Mouse (Mus musculus) thymus, adult 2 months (tissue): ENCODE data around the gene Nr2c2ap. TPM values are rescaled to one million over a fixed set of nuclear protein-coding genes. Genes with fewer than 3 reads are reported as not detected.

Experiments used
- DNase-seq: peaks from one replicate; pipeline ENCODE4 v3.0.0; 2021
- H3K27ac ChIP-seq: fragments of 200-500 bp; 2 replicates; pipeline ENCODE4 v1.5.1; 2012; ENCODE audit warnings: low read length, control low read depth; ENCODE audit not compliant: control insufficient read depth, insufficient read depth
- H3K27me3 ChIP-seq: fragments of 200-500 bp; 2 replicates; pipeline ENCODE4 v1.6.1; 2012; ENCODE audit warnings: mild to moderate bottlenecking, low read length, moderate library complexity, mixed read lengths; ENCODE audit not compliant: control insufficient read depth, insufficient read depth
- H3K36me3 ChIP-seq: fragments of 200-500 bp; 2 replicates; pipeline ENCODE4 v1.6.1; 2012; ENCODE audit warnings: mild to moderate bottlenecking, low read length, moderate library complexity; ENCODE audit not compliant: control insufficient read depth, insufficient read depth
- H3K4me1 ChIP-seq: fragments of 200-500 bp; replicated peaks from 2 replicates; pipeline ENCODE4 v1.6.1; 2012; ENCODE audit warnings: low read length; ENCODE audit not compliant: control insufficient read depth, insufficient read depth
- H3K4me3 ChIP-seq: fragments of 200-500 bp; 2 replicates; pipeline ENCODE4 v1.5.1; 2012; ENCODE audit warnings: mild to moderate bottlenecking, low read length, control low read depth, moderate library complexity; ENCODE audit not compliant: control insufficient read depth, insufficient read depth
- CTCF ChIP-seq: fragments of 200-500 bp; IDR thresholded peaks from 2 replicates; pipeline ENCODE4 v1.5.1; 2012; ENCODE audit warnings: mild to moderate bottlenecking, control low read depth, low read length, moderate library complexity, borderline replicate concordance; ENCODE audit not compliant: control insufficient read depth, poor library complexity, insufficient read depth; ENCODE audit errors: extremely low read depth
- POLR2A ChIP-seq: fragments of 200-500 bp; IDR thresholded peaks from 2 replicates; pipeline ENCODE4 v1.6.1; 2012; ENCODE audit warnings: mild to moderate bottlenecking, low read length, control low read depth, moderate library complexity; ENCODE audit not compliant: control insufficient read depth, poor library complexity, insufficient read depth; ENCODE audit errors: extremely low read depth
- whole genome bisulfite sequencing: fragments of 180-500 bp; shearing (Covaris S2); methylation state at CpG from one replicate; pipeline ENCODE4 v1.1.7; 2018; 5-methylcytosine and 5-hydroxymethylcytosine counted together
- polyA plus RNA-seq: library from polyadenylated mRNA; depleted of rRNA; stranded (reverse); fragments of >200 nt; gene quantifications from 2 replicates; pipeline ENCODE4 v1.2.3, GENCODE M21; 2012

Gene Nr2c2ap
- polyA plus RNA-seq, 1 experiment: 26.9 TPM

- WGBS: under 1% methylated on average over 27 of the region's 27 CpGs
- no peak within 1 kb of the TSS for H3K27ac ChIP-seq
- no peaks in the 10 kb centered on the region for H3K27me3 ChIP-seq
- H3K4me3 ChIP-seq: peak within 1 kb of the TSS; percentile 78
- no peaks in the 10 kb centered on the region for H3K36me3 ChIP-seq
- DNase-seq: peak; percentile 90
- peak; percentile 83 for TF ChIP-seq POLR2A
- 0 out of 2 replicates have a peak, but pooled peaks have one; percentile 22 for TF ChIP-seq CTCF
- H3K4me1 ChIP-seq: 0 out of 2 replicates have a peak, but pooled peaks cover 8% of the 10 kb centered on the region
Measured at GRCm38 (mm10) chr8:70172043-70172681, 41.0 kb downstream of the Nr2c2ap start, which contains the start of gene Tmem161a. Tmem161a (plus strand) TSS chr8:70172356.

- 87% methylated on average over 5 of the region's 5 CpGs for WGBS
- TF ChIP-seq CTCF (no peak), POLR2A (no peak)
- Histone ChIP-seq H3K4me1 (0 out of 2 replicates have a peak, but pooled peaks cover 8% of the 10 kb centered on the region), H3K27me3 (no peaks in the 10 kb centered on the region), H3K4me3 (no peak overlapping the region), H3K27ac (no peak overlapping the region), H3K36me3 (no peaks in the 10 kb centered on the region)
- no peak for DNase-seq
Measured at GRCm38 (mm10) chr8:70173320-70173719, 42.2 kb downstream of the Nr2c2ap start.

GRCm38 (mm10) chr8:70174079-70174478, 42.9 kb downstream of the Nr2c2ap start:
- 81% methylated on average over 7 of the region's 7 CpGs for WGBS
- Histone ChIP-seq H3K27ac (no peak overlapping the region), H3K4me1 (0 out of 2 replicates have a peak, but pooled peaks cover 8% of the 10 kb centered on the region)

GRCm38 (mm10) chr8:70178231-70178630, 47.1 kb downstream of the Nr2c2ap start:
- Histone ChIP-seq H3K4me3 (no peak overlapping the region), H3K4me1 (0 out of 2 replicates have a peak, but pooled peaks cover 8% of the 10 kb centered on the region), H3K36me3 (no peaks in the 10 kb centered on the region; the same call in 1 of the 2 replicates), H3K27ac (no peak overlapping the region), H3K27me3 (no peaks in the 10 kb centered on the region)
- WGBS: 97% methylated on average over 2 of the region's 2 CpGs
- no peak for TF ChIP-seq CTCF
- no peak for TF ChIP-seq POLR2A
- no peak for DNase-seq

More at GRCm38 (mm10) chr8:70174079-70174478, 42.9 kb downstream of the Nr2c2ap start:
- H3K27me3 ChIP-seq: no peaks in the 10 kb centered on the region
- H3K4me3 ChIP-seq: no peak overlapping the region
- TF ChIP-seq CTCF (no peak), POLR2A (no peak)
- H3K36me3 ChIP-seq: no peaks in the 10 kb centered on the region
- no peak for DNase-seq

GRCm38 (mm10) chr8:70179082-70179481, 47.9 kb downstream of the Nr2c2ap start:
- DNase-seq: no peak
- 95% methylated on average over 4 of the region's 4 CpGs for WGBS

GRCm38 (mm10) chr8:70181212-70181902, 50.2 kb downstream of the Nr2c2ap start:
- Histone ChIP-seq H3K36me3 (no peaks in the 10 kb centered on the region; the same call in 1 of the 2 replicates), H3K27me3 (no peaks in the 10 kb centered on the region), H3K27ac (no peak overlapping the region), H3K4me1 (no peaks in the 10 kb centered on the region), H3K4me3 (no peak overlapping the region)
- TF ChIP-seq CTCF: no peak
- 94% methylated on average over 16 of the region's 16 CpGs for WGBS
- DNase-seq: no peak

More at GRCm38 (mm10) chr8:70179082-70179481, 47.9 kb downstream of the Nr2c2ap start:
- H3K4me3 ChIP-seq: no peak overlapping the region
- 0 out of 2 replicates have a peak, but pooled peaks cover 4% of the 10 kb centered on the region for H3K4me1 ChIP-seq
- no peaks in the 10 kb centered on the region; the same call in 1 of the 2 replicates for H3K36me3 ChIP-seq
- TF ChIP-seq CTCF (no peak), POLR2A (no peak)
- no peaks in the 10 kb centered on the region for H3K27me3 ChIP-seq
- no peak overlapping the region for H3K27ac ChIP-seq
